Mouse (Mus musculus) A20 (cell line): ENCODE results near the gene Mthfd1l.

ENCODE experiments used
- DNase-seq: peaks from one replicate; pipeline ENCODE4 v3.0.0-alpha.2; 2011; ENCODE audit warnings: low read depth, low spot score

Gene Mthfd1l

GRCm38 (mm10) chr10:3972981-3973588 lies at the start of gene Mthfd1l:
Gene Mthfd1l, plus strand, starts transcription at chr10:3973118.
- peak; percentile 93 for DNase-seq

GRCm38 (mm10) chr10:3928008-3928545 lies 44.8 kb upstream of the Mthfd1l start:
- DNase-seq = no peak

GRCm38 (mm10) chr10:3931831-3932230 lies 41.1 kb upstream of the Mthfd1l start:
- DNase-seq = no peak

GRCm38 (mm10) chr10:3933311-3933940 lies 39.5 kb upstream of the Mthfd1l start:
- no peak for DNase-seq

DNA sequence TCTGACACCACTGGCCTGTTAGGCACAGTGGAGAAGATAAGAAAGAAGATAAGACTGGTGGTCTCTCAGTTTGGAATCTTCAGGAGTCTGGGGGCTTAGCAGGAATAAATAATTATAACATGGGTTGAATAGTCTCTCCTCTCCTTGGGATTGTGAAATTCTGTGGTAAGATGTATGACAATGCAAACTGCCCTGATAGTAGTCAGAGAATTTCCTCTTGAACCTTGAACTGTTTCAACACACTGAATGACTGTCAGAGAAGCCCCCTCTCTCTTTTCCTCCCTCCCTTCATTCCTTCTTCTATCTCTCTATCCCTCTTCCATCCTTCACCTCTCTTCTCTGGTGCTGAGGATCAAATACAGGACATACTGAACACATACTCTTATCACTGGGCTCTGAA lies 36.1 kb upstream of the Mthfd1l start:
- DNase-seq = no peak

DNA sequence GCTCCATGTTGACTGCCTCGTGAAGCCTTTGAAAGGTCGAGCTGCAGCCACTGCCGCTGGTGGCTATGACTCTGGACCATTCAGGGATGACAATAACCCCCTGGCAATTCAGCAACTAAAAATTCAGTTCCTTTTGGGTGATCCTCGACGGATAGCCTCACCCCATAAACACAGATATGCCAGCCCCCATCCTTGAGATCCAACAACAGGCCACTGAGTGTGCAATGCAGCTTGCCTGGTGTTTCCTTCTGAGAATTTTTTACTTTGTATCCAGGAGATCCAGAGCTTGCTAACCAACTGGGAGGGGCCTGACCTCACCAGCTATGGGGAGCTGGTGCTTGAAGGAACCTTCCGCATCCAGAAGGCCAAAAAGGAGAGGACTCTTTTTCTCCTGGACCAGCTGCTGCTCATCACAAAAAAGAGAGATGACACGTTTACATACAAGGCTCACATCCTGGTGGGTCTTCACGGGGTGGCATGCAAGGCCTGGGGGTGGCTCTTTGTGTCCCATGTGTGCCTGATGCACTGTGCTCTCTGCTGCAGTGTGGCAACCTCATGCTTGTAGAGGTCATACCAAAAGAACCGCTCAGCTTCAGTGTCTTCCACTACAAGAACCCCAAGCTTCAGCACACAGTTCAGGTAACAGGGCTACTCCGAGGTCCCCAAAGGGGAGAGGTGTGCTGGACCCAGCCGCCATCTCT lies 32.9 kb upstream of the Mthfd1l start:
- no peak for DNase-seq

GRCm38 (mm10) chr10:3940596-3940975 lies 32.3 kb upstream of the Mthfd1l start:
- no peak for DNase-seq

GRCm38 (mm10) chr10:3941054-3941757 lies 31.7 kb upstream of the Mthfd1l start:
- DNase-seq = no peak

DNA sequence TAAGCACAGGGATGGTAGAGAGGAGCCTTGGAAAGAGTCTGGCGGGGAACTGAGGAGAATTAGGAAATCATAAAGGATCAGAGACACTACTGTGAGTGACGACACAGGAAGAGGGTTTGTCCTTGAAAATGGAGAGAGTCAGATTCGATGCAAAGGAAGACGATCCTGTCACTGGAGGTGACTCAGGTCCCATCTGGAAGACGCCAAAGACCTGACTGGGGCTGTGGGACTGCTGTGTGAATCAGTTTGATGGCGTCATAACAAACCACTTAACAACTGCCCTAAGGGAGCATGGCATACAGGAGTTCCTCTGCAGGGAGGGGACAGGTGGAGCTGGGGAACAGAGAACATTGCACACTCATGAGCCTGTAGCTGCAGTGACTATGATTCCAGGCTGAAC lies 30.6 kb upstream of the Mthfd1l start:
- no peak for DNase-seq

DNA sequence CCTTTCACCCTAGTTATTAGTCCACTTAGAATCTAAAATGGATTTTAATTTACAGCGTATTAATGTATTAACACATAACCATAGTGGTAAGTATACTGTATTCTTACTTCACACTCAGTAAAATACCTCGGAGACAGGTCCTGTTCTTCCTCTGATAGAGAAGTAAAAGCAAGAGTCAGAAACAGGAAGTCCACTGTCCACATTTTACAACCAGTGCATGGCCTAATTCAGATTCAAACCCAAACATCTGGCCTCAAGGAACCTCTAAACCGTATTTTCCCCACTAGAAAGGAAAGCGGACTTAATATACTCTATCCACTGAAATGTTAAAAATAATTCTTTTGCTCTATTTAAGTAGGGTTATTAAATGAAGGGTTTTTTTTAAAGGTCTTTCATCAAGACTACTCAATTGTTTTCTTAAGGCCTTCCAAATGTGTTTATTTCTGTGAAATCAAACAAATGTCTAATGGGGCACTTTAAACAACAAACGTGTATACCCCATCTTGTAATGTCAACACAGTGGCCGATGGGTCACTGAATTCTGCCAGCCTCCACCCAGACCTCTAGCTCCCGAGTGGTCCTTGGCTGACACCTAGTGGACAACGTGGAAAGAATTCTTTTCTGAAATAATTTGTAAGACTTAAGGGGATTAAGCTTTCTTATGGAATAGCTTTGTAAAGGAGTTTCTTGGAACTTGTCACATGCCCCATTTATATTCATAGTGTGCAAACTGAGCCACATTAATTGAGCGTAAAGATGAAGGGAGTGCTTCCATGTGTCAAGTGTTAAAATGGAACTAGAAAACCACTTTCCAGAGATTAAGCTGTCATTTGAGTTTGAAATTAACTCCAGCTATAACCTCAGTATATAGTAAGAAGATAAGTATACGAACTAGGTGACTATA lies 29.2 kb upstream of the Mthfd1l start:
- DNase-seq = peak; percentile 79

DNA sequence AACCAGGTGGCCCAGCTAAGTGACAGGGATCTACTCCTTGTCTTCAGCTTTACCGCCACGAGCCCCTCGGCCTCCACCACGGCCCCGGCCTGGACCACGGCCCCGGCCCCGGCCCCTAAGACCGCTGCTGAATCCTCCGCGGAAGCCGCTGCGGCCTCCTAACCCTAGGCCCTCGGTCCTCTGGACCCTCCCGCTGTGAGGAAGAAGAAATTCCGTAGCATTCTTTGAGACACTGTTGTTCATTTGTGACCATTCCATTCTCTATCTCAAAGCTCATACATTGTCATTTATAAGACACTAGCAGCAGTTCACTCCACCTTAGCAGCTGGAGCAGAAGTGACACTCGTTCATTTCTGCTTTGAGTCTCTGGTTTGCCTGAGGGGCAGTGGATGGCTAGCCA lies 26.0 kb upstream of the Mthfd1l start:
- DNase-seq = no peak

DNA sequence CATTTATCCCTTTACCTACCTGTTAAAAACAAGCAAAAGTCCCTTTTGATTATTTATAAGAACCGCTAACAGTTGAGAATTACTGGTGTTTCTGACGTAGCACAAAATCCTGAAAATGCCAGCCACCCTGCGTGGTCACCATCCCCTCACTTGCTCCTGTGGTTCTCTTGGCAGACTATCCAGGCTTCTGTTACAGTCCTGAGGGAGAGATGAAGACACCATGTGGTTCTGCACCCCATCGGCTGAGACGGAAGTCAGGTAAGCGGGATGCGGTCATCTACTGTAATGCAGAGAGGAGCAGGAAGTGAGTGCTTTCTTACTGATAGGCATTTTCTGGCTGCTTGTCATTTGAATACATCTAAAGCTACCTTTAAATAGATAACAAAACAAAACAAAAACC lies 25.6 kb upstream of the Mthfd1l start:
- no peak for DNase-seq

GRCm38 (mm10) chr10:3949306-3949705 lies 23.6 kb upstream of the Mthfd1l start:
- DNase-seq = no peak

GRCm38 (mm10) chr10:3956471-3956870 lies 16.4 kb upstream of the Mthfd1l start:
- DNase-seq = no peak

DNA sequence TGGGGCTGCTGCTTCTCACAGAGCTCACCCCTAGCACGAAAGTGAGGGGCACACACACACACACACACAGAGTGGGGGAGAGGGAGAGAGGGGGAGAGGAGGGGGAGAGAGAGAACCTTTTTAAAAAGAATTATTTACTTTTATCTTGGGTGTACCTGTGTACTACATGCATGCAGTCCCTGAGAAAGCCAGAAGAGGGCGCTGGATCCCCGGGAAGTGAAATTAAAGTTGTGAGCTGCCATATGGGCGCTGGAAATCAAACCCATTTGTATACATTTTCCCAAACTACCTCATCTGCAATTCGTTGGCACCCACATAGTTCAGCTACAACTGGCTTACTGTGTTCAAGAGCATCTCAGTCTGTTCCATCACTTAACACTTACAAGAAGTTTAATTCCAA lies 14.3 kb upstream of the Mthfd1l start:
- peak; percentile 35 for DNase-seq

- DNase-seq = no peak
Observed at GRCm38 (mm10) chr10:3969026-3969425, 3.9 kb upstream of the Mthfd1l start.

- DNase-seq = peak; percentile 45
Observed at GRCm38 (mm10) chr10:3972237-3972636, 681 bp upstream of the Mthfd1l start.

GRCm38 (mm10) chr10:3973589-3974070 lies 712 bp downstream of the Mthfd1l start:
- peak; percentile 95 for DNase-seq

- DNase-seq = peak; percentile 17
Observed at GRCm38 (mm10) chr10:3974380-3974779, 1.5 kb downstream of the Mthfd1l start.

DNA sequence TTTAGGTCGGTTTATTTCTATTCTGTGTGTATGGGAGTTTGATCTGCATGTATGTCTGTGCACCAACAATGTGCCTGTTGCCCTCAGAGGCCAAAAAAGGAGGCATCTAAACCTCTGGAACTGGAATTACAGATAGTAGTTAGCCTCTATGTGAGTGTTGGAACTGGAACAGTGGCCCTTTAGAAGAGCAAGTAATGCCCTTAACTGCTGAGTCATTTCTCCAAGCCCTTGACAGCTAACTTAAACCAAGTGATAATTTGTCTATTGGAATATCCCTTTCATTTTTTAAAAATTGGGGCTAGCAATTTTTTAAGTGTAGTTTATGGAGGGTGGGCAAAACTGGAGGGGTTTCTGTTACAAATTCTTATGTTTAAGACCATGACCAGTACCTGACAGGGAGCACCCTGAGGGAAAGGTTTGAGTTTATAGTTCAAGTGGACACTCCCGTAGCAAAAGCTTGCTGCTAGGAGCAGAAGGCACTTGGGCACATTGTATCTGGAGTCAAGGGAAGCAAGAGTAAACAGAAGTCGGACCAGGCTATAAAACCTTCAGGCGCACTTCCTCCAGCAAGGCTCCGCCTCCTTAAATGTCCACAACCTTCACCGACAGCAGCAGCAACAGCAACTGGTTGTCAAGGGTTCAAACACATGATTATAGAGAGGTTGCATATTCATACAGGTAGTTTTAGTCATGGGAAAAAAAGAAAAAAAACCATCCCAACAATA lies 3.1 kb downstream of the Mthfd1l start:
- DNase-seq = no peak
